Mouse (Mus musculus): Measurements from ENCODE around the gene 1700029J07Rik. TPM values are rescaled to one million over a fixed set of nuclear protein-coding genes. Genes with fewer than 3 reads are reported as not detected.

The 1700029J07Rik gene
- polyA plus RNA-seq, 1 experiment from 2014 or later: 1.2 TPM

- peak overlapping the region; percentile 57 for H3K4me3 ChIP-seq (ENCODE audit: low read depth, low read length)
- TF ChIP-seq EP300 (optimal IDR thresholded peaks at IDR 0.05) (no peak), CTCF (IDR thresholded peaks at IDR 0.05; ENCODE audit: low read depth) (no peak)
- no peaks in the 10 kb centered on the region for H3K36me3 ChIP-seq (ENCODE audit: control insufficient read depth, insufficient read depth, low read length)
- ATAC-seq (ENCODE audit: low FRiP score, low TSS enrichment): peak; percentile 11; the same call in 1 of the 2 replicates
- H3K27me3 ChIP-seq (ENCODE audit: control insufficient read depth, insufficient read depth, low read length): no peaks in the 10 kb centered on the region
- peak overlapping the region; percentile 67 for H3K9ac ChIP-seq (ENCODE audit: low read length)
- DNase-seq (ENCODE audit: low spot score): no peak
- H3K9me3 ChIP-seq (ENCODE audit: control insufficient read depth, low read length): peaks cover 1% of the 10 kb centered on the region; the same call in 1 of the 2 replicates
- peak overlapping the region; percentile 63 for H3K4me2 ChIP-seq (replicated peaks; ENCODE audit: low read depth)
- no peaks in the 10 kb centered on the region; the same call in 1 of the 2 replicates for H3K4me1 ChIP-seq (replicated peaks; ENCODE audit: control insufficient read depth, insufficient read depth)
- 55% methylated on average over 11 of the region's 11 CpGs for WGBS
- H3K27ac ChIP-seq (replicated peaks): no peak overlapping the region; the same call in 1 of the 2 replicates
These were observed 901 bp upstream of the 1700029J07Rik start for GRCm38 (mm10) chr8:45975837-45976468.

- no peak for TF ChIP-seq CTCF (IDR thresholded peaks at IDR 0.05; ENCODE audit: low read depth)
- no peak for TF ChIP-seq EP300 (optimal IDR thresholded peaks at IDR 0.05)
- H3K9me3 ChIP-seq (ENCODE audit: control insufficient read depth, low read length): peaks cover 4% of the 10 kb centered on the region; the same call in 1 of the 2 replicates
These were observed 1.0 kb downstream of the 1700029J07Rik start for GRCm38 (mm10) chr8:45973988-45974505.

GRCm38 (mm10) chr8:45970894-45971293 is 4.2 kb downstream of the 1700029J07Rik start:
- 94% methylated on average over 12 of the region's 12 CpGs for WGBS
- Histone ChIP-seq H3K4me1 (replicated peaks; ENCODE audit: control insufficient read depth, insufficient read depth) (no peaks in the 10 kb centered on the region), H3K4me3 (ENCODE audit: low read depth, low read length) (no peak overlapping the region), H3K4me2 (replicated peaks; ENCODE audit: low read depth) (no peak overlapping the region), H3K9ac (ENCODE audit: low read length) (no peak overlapping the region), H3K27ac (replicated peaks) (no peak overlapping the region), H3K27me3 (ENCODE audit: control insufficient read depth, insufficient read depth, low read length) (no peaks in the 10 kb centered on the region), H3K36me3 (ENCODE audit: control insufficient read depth, insufficient read depth, low read length) (no peaks in the 10 kb centered on the region), H3K9me3 (ENCODE audit: control insufficient read depth, low read length) (peaks cover 4% of the 10 kb centered on the region; the same call in 1 of the 2 replicates)
- no peak for DNase-seq (ENCODE audit: low spot score)
- ATAC-seq (ENCODE audit: low FRiP score, low TSS enrichment): no peak
- no peak for TF ChIP-seq EP300 (optimal IDR thresholded peaks at IDR 0.05)
- peak; percentile 31; the same call in 1 of the 2 replicates for TF ChIP-seq CTCF (IDR thresholded peaks at IDR 0.05; ENCODE audit: low read depth)

More at GRCm38 (mm10) chr8:45973988-45974505, 1.0 kb downstream of the 1700029J07Rik start:
- no peak overlapping the region for H3K27ac ChIP-seq (replicated peaks)
- H3K4me1 ChIP-seq (replicated peaks; ENCODE audit: control insufficient read depth, insufficient read depth): no peaks in the 10 kb centered on the region; the same call in 1 of the 2 replicates
- 65% methylated on average over 8 of the region's 8 CpGs for WGBS
- DNase-seq (ENCODE audit: low spot score): no peak
- peak overlapping the region; percentile 63 for H3K4me2 ChIP-seq (replicated peaks; ENCODE audit: low read depth)
- no peaks in the 10 kb centered on the region for H3K36me3 ChIP-seq (ENCODE audit: control insufficient read depth, insufficient read depth, low read length)
- ATAC-seq (ENCODE audit: low FRiP score, low TSS enrichment): no peak
- H3K27me3 ChIP-seq (ENCODE audit: control insufficient read depth, insufficient read depth, low read length): no peaks in the 10 kb centered on the region
- no peak overlapping the region for H3K4me3 ChIP-seq (ENCODE audit: low read depth, low read length)
- no peak overlapping the region for H3K9ac ChIP-seq (ENCODE audit: low read length)

- DNase-seq (ENCODE audit: low spot score): no peak
- TF ChIP-seq CTCF (IDR thresholded peaks at IDR 0.05; ENCODE audit: low read depth) (no peak), EP300 (optimal IDR thresholded peaks at IDR 0.05) (no peak)
- H3K9me3 ChIP-seq (ENCODE audit: control insufficient read depth, low read length): no peaks in the 10 kb centered on the region
- H3K27ac ChIP-seq (replicated peaks): no peak overlapping the region
- H3K27me3 ChIP-seq (ENCODE audit: control insufficient read depth, insufficient read depth, low read length): no peaks in the 10 kb centered on the region
- WGBS: 66% methylated on average over 2 of the region's 2 CpGs
- H3K9ac ChIP-seq (ENCODE audit: low read length): no peak overlapping the region
- H3K4me3 ChIP-seq (ENCODE audit: low read depth, low read length): no peak overlapping the region
- no peak for ATAC-seq (ENCODE audit: low FRiP score, low TSS enrichment)
- H3K4me1 ChIP-seq (replicated peaks; ENCODE audit: control insufficient read depth, insufficient read depth): no peaks in the 10 kb centered on the region
- H3K4me2 ChIP-seq (replicated peaks; ENCODE audit: low read depth): no peak overlapping the region
- H3K36me3 ChIP-seq (ENCODE audit: control insufficient read depth, insufficient read depth, low read length): no peaks in the 10 kb centered on the region
These were observed 24.4 kb downstream of the 1700029J07Rik start for GRCm38 (mm10) chr8:45950622-45951021.

GRCm38 (mm10) chr8:45946283-45946682 is 28.8 kb downstream of the 1700029J07Rik start:
- Histone ChIP-seq H3K9me3 (ENCODE audit: control insufficient read depth, low read length) (no peaks in the 10 kb centered on the region), H3K9ac (ENCODE audit: low read length) (no peak overlapping the region), H3K4me2 (replicated peaks; ENCODE audit: low read depth) (no peak overlapping the region), H3K27me3 (ENCODE audit: control insufficient read depth, insufficient read depth, low read length) (no peaks in the 10 kb centered on the region), H3K4me1 (replicated peaks; ENCODE audit: control insufficient read depth, insufficient read depth) (no peaks in the 10 kb centered on the region), H3K27ac (replicated peaks) (no peak overlapping the region), H3K36me3 (ENCODE audit: control insufficient read depth, insufficient read depth, low read length) (no peaks in the 10 kb centered on the region), H3K4me3 (ENCODE audit: low read depth, low read length) (no peak overlapping the region)
- TF ChIP-seq EP300 (optimal IDR thresholded peaks at IDR 0.05): no peak
- no peak for TF ChIP-seq CTCF (IDR thresholded peaks at IDR 0.05; ENCODE audit: low read depth)
- ATAC-seq (ENCODE audit: low FRiP score, low TSS enrichment) (no peak), DNase-seq (ENCODE audit: low spot score) (no peak)
- WGBS: 84% methylated on average over 4 of the region's 4 CpGs

GRCm38 (mm10) chr8:45936986-45937385 is 38.1 kb downstream of the 1700029J07Rik start:
- Histone ChIP-seq H3K4me2 (replicated peaks; ENCODE audit: low read depth) (no peak overlapping the region), H3K9me3 (ENCODE audit: control insufficient read depth, low read length) (no peaks in the 10 kb centered on the region), H3K4me1 (replicated peaks; ENCODE audit: control insufficient read depth, insufficient read depth) (no peaks in the 10 kb centered on the region), H3K27ac (replicated peaks) (no peak overlapping the region), H3K4me3 (ENCODE audit: low read depth, low read length) (no peak overlapping the region), H3K9ac (ENCODE audit: low read length) (no peak overlapping the region), H3K36me3 (ENCODE audit: control insufficient read depth, insufficient read depth, low read length) (no peaks in the 10 kb centered on the region), H3K27me3 (ENCODE audit: control insufficient read depth, insufficient read depth, low read length) (no peaks in the 10 kb centered on the region)
- TF ChIP-seq EP300 (optimal IDR thresholded peaks at IDR 0.05): no peak
- no peak for TF ChIP-seq CTCF (IDR thresholded peaks at IDR 0.05; ENCODE audit: low read depth)
- no peak for ATAC-seq (ENCODE audit: low FRiP score, low TSS enrichment)
- 82% methylated on average over 9 of the region's 9 CpGs for WGBS
- DNase-seq (ENCODE audit: low spot score): no peak

Data from stomach, postnatal 0 days (tissue).